Mouse (Mus musculus): Measurements from ENCODE around the gene Foxp1. TPM values are rescaled to one million over a fixed set of nuclear protein-coding genes. Genes with fewer than 3 reads are reported as not detected.

Gene Foxp1
- total and polyA plus RNA-seq, 3 experiments, result 16.1 to 42.0 TPM; not detected in 1

GRCm38 (mm10) chr6:99043932-99044664 lies 478.4 kb downstream of the Foxp1 start:
- H3K79me2 ChIP-seq (ENCODE audit: control insufficient read depth, insufficient read depth, low read length, poor library complexity), result no peaks in the 10 kb centered on the region
- H3K27ac ChIP-seq (ENCODE audit: control insufficient read depth, low read depth, low read length), result no peak overlapping the region
- H3K36me3 ChIP-seq (ENCODE audit: control insufficient read depth in 1 of 2, insufficient read depth in 2 of 2, low read length in 2 of 2), result no peaks in the 10 kb centered on the region
- H3K9ac ChIP-seq (ENCODE audit: control insufficient read depth, low read depth, low read length, poor library complexity, severe bottlenecking), result no peak overlapping the region
- H3K4me1 ChIP-seq (ENCODE audit: control insufficient read depth in 1 of 2, insufficient read depth in 2 of 2, low read length in 2 of 2), result no peaks in the 10 kb centered on the region
- no peaks in the 10 kb centered on the region for H3K9me3 ChIP-seq (replicated peaks; ENCODE audit: insufficient read depth, low read length)
- no peak for DNase-seq (ENCODE audit: low read depth, low spot score)
- TF ChIP-seq USF1 (IDR thresholded peaks at IDR 0.05; ENCODE audit: low read depth, low read length) (no peak), MYB (IDR thresholded peaks at IDR 0.05; ENCODE audit: low read depth, low read length) (no peak), UBTF (IDR thresholded peaks at IDR 0.05; ENCODE audit: borderline replicate concordance, insufficient read depth, low read depth, low read length) (no peak), SMC3 (IDR thresholded peaks at IDR 0.05; ENCODE audit: low read depth, low read length) (no peak), JUND (IDR thresholded peaks at IDR 0.05; ENCODE audit: low read depth, low read length) (no peak), TCF12 (IDR thresholded peaks at IDR 0.05; ENCODE audit: low read depth, low read length) (no peak), HCFC1 (IDR thresholded peaks at IDR 0.05; ENCODE audit: low read depth, low read length) (no peak), E2F4 (IDR thresholded peaks at IDR 0.05; ENCODE audit: borderline replicate concordance, low read depth, low read length) (no peak), NELFE (IDR thresholded peaks at IDR 0.05; ENCODE audit: low read depth, low read length) (no peak), POLR2AphosphoS5 (IDR thresholded peaks at IDR 0.05; ENCODE audit: borderline replicate concordance, low read depth, low read length) (no peak), ETS1 (IDR thresholded peaks at IDR 0.05; ENCODE audit: low read depth, low read length) (no peak), RCOR1 (IDR thresholded peaks at IDR 0.05; ENCODE audit: low read depth, low read length) (no peak), RAD21 (IDR thresholded peaks at IDR 0.05; ENCODE audit: low read depth, low read length) (no peak), KAT2A (conservative IDR thresholded peaks at IDR 0.05; ENCODE audit: low read depth, low read length) (no peak), MYC (IDR thresholded peaks at IDR 0.05; ENCODE audit: low read depth, low read length) (no peak), NRF1 (IDR thresholded peaks at IDR 0.05; ENCODE audit: insufficient read depth, low read depth, low read length, poor library complexity, severe bottlenecking) (no peak), ZKSCAN1 (IDR thresholded peaks at IDR 0.05; ENCODE audit: low read depth, low read length) (no peak), ELF1 (IDR thresholded peaks at IDR 0.05; ENCODE audit: low read depth, low read length) (no peak)
- H3K4me3 ChIP-seq (ENCODE audit: control insufficient read depth in 1 of 2, insufficient read depth in 1 of 2, low read depth in 2 of 2, low read length in 2 of 2), result no peak overlapping the region
- no peaks in the 10 kb centered on the region for H3K27me3 ChIP-seq (ENCODE audit: control insufficient read depth in 1 of 2, insufficient read depth in 2 of 2, low read length in 2 of 2)

GRCm38 (mm10) chr6:99043226-99043625 lies 479.3 kb downstream of the Foxp1 start:
- H3K27me3 ChIP-seq (ENCODE audit: control insufficient read depth in 1 of 2, insufficient read depth in 2 of 2, low read length in 2 of 2), result no peaks in the 10 kb centered on the region
- no peak for DNase-seq (ENCODE audit: low read depth, low spot score)
- no peak overlapping the region for H3K27ac ChIP-seq (ENCODE audit: control insufficient read depth, low read depth, low read length)
- no peaks in the 10 kb centered on the region for H3K9me3 ChIP-seq (replicated peaks; ENCODE audit: insufficient read depth, low read length)
- H3K36me3 ChIP-seq (ENCODE audit: control insufficient read depth in 1 of 2, insufficient read depth in 2 of 2, low read length in 2 of 2), result no peaks in the 10 kb centered on the region
- H3K9ac ChIP-seq (ENCODE audit: control insufficient read depth, low read depth, low read length, poor library complexity, severe bottlenecking), result no peak overlapping the region
- no peak overlapping the region for H3K4me3 ChIP-seq (ENCODE audit: control insufficient read depth in 1 of 2, insufficient read depth in 1 of 2, low read depth in 2 of 2, low read length in 2 of 2)
- H3K79me2 ChIP-seq (ENCODE audit: control insufficient read depth, insufficient read depth, low read length, poor library complexity), result no peaks in the 10 kb centered on the region
- TF ChIP-seq TAL1 (IDR thresholded peaks at IDR 0.05; ENCODE audit: low read length), result no peak
- TF ChIP-seq HCFC1 (IDR thresholded peaks at IDR 0.05; ENCODE audit: low read depth, low read length), result no peak
- no peak for TF ChIP-seq ZMIZ1 (IDR thresholded peaks at IDR 0.05; ENCODE audit: low read depth, low read length)
- no peaks in the 10 kb centered on the region for H3K4me1 ChIP-seq (ENCODE audit: control insufficient read depth in 1 of 2, insufficient read depth in 2 of 2, low read length in 2 of 2)

All from MEL (cell line).